Mouse (Mus musculus): ENCODE data around the gene Riox1.
"Not testable (repeated sequence)": the region's sequence is repeated elsewhere in the genome, so short reads cannot be mapped to it uniquely, and the experiment has no call there.

The Riox1 gene

GRCm38 (mm10) chr12:83950493-83950839, at the start of gene Riox1:
Riox1 (plus strand) TSS chr12:83950608.
- peak; percentile 81 for DNase-seq (ENCODE audit: low spot score)

DNA sequence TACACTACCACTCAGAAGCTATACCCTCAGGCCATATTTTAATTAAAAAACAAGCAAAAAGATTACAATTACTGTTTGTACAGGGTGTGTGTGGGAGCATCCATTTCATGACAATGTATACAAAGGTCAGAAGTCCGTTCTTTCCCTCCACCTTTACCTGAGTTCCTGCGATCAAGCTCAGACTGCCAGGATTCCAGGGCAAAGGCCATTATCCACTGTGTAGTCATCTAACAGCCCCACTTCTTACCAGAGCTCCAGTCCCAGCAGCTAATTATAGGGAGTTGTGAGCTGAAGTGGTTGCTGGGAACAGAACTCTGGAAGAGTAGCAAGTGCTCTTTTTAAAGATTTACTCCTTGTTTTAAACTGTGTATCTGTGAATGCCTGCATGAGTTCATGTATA, 40.0 kb upstream of the Riox1 start:
- DNase-seq (ENCODE audit: low spot score) = no peak

GRCm38 (mm10) chr12:83914202-83914740, 36.1 kb upstream of the Riox1 start:
- no peak for DNase-seq (ENCODE audit: low spot score)

DNA sequence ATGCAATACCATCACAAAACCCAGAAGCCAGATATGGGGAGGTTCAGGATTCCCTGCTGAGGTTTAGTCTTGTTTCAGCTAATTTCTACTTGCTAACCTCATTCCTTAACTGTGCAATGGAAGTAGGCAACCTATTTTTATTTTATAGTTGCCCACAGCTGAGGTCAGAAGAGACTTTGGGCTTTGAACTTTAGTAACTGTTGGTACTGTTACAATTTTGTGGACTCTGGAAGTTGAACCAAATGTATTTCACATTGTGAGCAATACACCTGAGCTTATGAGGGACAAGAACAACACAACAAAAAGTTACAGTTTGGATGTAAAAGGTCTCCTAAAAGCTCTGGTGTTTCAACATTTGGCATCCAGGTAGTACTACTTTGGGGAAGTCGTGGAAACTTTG, 35.6 kb upstream of the Riox1 start:
- DNase-seq (ENCODE audit: low spot score) = no peak

GRCm38 (mm10) chr12:83916884-83917283, 33.5 kb upstream of the Riox1 start:
- no peak for DNase-seq (ENCODE audit: low spot score)

DNA sequence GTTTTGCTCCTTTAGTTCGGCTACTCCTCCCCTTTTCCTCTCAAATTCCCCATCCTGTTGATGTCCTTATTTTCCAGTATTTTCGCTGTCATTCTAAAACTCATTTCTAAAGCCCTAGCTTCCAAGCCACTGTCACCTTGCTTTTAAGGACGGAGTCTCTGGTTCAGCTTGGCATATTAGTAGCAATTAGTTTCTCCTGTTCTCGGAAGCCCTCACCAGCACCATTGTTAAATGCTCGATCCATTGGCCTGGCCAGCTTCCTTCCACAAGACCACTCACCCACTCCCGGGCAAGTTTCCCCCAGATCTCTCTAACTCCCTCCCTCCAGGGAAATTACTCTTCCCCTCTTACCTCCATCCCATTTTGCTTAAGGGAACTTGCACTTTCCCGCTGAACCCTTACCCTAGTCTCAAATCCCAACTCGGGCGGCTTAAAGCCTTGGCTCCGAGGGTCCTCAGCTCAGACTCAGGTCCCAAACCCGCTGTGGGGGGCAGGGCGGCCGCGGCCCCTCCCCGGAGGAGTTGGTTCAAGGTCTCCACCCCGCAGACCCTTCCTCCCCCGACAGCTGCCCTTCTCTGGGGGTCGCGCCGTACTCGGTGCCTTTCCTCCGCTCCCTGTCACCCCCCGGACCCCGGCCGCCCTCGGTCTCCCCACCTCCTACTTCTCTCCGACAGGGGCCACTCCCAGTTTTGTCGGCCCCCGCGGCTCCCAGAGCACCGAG, 29.5 kb upstream of the Riox1 start:
- DNase-seq (ENCODE audit: low spot score) = peak; percentile 25

GRCm38 (mm10) chr12:83921535-83922381, 28.6 kb upstream of the Riox1 start, which contains the start of gene Numb:
Numb (minus strand) TSS chr12:83921934.
- DNase-seq (ENCODE audit: low spot score) = peak; percentile 98

- no peak for DNase-seq (ENCODE audit: low spot score)
Observed at GRCm38 (mm10) chr12:83922724-83923485, 27.5 kb upstream of the Riox1 start.

GRCm38 (mm10) chr12:83923486-83923859, 26.9 kb upstream of the Riox1 start:
- DNase-seq (ENCODE audit: low spot score) = no peak

DNA sequence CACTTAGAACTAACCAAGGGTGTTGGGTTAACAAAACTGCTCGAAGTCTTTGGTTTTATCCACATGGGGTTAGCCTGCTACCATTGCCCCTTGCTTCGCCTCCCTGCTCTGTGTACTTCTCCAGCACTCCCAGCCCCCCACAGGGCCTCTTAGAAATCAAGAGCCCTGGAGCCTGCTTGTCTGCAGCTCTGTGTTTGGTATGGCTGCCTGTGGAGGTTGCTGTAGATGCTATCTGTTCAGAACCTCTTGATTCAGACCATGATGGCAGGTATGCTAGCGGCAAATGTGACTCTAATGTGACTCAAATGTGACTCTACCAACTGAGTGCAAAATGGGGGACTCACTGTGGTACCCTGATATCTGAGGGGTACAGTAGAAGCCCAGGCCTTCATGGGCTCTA, 26.1 kb upstream of the Riox1 start:
- DNase-seq (ENCODE audit: low spot score) = no peak

GRCm38 (mm10) chr12:83925160-83925703, 25.2 kb upstream of the Riox1 start:
- DNase-seq (ENCODE audit: low spot score) = no peak

GRCm38 (mm10) chr12:83926061-83926460, 24.3 kb upstream of the Riox1 start:
- no peak for DNase-seq (ENCODE audit: low spot score)

- peak; percentile 37 for DNase-seq (ENCODE audit: low spot score)
Observed at GRCm38 (mm10) chr12:83927747-83928146, 22.7 kb upstream of the Riox1 start.

DNA sequence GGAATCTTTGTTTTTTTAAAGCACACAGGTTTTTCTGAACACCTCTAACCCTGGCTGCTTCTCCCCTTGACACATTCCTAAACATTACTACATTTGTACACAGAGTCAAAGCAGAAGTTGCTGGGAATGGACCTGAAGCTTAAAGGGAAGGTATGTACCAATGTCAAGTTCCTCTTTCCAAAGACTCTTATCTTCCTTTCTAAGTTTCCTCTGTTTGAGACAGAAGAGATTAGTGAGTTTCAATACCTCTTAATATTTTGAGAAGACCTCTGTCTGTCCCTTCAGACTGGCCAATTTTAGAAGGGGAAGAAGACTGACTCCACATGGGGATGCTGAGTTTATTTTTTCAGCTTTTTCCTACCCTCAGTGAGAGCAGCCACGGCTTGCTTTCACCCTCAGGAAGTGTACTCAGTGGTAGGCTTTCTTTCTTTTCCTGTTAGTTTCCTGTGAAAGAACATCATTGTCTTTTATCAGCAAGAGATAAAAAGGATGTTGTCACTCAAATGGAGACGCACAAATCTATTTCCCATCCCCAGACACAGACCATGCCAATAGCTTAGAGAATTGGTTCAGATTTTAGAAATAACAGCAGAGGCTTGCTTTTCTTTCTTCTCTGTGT, 21.1 kb upstream of the Riox1 start:
- no peak for DNase-seq (ENCODE audit: low spot score)

GRCm38 (mm10) chr12:83937600-83937999, 12.8 kb upstream of the Riox1 start:
- no peak for DNase-seq (ENCODE audit: low spot score)

GRCm38 (mm10) chr12:83938592-83938991, 11.8 kb upstream of the Riox1 start:
- not testable (repeated sequence) for DNase-seq (ENCODE audit: low spot score)

DNA sequence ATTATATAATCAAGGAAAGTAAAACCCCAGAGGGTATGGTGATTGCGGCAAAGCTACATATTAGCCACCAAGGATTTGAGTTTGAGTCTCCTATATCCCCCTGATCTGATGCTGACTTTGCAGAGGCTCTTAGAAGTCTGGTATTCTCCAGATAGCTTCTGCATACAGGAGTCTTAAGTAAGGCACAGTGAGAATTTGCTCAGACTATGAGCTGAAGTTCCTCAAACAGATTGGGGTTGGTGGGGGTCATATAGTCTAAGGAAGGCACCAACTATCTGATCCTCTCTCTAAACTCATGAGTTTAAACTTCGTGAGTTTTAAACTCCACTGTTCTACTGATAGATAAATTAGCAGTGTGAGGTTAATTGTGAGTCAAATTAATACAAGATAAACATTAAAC, 11.1 kb upstream of the Riox1 start:
- DNase-seq (ENCODE audit: low spot score) = no peak

DNA sequence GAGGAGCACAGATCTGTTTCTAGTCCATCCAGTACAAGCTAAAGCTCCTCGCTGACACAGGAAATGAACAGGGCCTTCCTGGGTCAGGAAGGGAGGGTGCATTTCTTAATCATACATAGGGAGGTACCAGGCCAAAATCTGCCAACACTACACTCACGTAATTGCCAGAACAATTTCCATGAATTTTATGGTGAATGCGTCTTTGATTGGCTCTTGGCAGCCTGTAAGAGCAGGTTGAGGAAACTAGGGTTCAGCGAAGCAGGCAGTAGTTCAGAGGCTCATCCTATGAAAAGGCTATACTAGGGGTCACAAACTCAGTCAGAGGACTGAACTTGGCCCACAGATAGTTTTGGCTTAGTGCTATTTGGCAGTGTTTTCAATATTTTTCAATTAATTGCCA, 10.4 kb upstream of the Riox1 start:
- DNase-seq (ENCODE audit: low spot score) = no peak

DNA sequence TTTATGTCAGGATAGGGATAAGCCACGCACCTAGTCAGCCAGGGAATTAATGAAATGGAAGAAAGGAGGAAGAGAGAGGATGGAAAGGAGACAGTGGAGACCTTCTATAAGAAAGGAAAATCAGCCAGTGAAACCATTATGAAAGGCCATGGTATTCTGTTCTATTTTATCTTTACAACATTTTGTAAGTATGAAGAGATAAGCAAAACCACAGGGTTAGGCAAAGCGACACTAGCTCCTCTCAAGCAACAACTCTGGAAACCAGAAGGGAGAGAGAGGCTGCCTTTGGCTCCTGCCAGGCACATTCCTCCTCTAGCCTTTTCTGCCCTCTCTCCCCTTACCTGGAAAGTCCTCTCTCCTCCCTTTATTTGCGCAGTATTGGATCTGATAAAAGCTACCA, 8.5 kb upstream of the Riox1 start:
- no peak for DNase-seq (ENCODE audit: low spot score)

DNA sequence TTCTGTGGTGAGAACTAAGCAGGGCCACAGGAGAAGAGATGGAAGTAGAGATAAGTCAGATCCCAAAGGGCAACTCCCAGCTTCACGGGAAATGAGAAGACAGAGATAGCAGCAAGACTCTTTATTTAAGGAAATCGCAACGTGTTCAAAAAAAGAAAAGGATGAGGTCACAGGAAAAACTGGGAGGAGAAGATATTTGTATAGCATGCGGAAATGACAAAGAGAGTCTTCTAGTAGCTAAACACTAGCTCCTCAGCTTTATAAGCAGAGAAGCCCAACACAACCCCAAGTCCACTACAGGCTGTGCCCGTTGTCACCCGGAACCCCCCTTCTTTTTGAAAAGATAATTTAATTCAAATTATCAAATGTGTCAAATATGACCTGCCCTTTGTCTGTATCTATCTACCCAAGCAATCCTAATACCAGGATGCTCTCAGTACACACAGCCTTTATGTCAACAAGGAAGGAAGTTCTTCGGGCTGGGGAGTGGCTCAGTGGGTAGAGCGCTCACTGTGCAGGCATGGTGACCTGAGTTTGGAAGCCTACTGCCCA, 3.1 kb upstream of the Riox1 start:
- DNase-seq (ENCODE audit: low spot score) = no peak

DNA sequence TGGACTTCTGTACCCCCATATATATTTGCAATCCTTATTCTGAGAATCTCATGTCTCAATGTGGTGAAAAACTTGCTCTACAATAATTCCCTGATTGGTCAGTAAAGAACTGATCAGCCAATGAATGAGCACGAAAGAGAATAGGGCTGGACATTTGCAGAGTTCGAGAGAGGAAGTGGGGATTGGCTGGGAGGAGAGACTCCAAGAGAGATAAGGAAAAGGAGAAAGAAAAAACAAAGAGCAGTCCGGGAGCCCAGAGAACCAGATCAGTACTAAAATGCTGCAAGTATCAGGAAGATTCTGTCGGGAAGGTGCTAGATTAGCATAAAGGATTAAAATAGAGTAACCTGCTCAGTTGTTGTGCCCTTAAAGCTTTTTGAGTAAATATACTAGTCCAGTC, 1.4 kb upstream of the Riox1 start:
- DNase-seq (ENCODE audit: low spot score) = no peak

Data from urinary bladder, postnatal 14 days (tissue).